Mouse (Mus musculus): ENCODE results near the gene Dbx1. TPM values are rescaled to one million over a fixed set of nuclear protein-coding genes. Genes with fewer than 3 reads are reported as not detected.

The Dbx1 gene
- polyA plus RNA-seq (2015; fragmentation: Illumina TruSeq; extraction: RNeasy Lipid Tissue Mini Kit (QIAGEN cat#74804); ENCODE audit: low read depth, low replicate concordance) = not detected

GRCm38 (mm10) chr7:49636491-49637115 is at the start of gene Dbx1:
TSS of gene Dbx1 (minus strand) at chr7:49636849.

Other genes with a start within 250 kb of the Dbx1 start
- 15.6 TPM for gene Htatip2, start 122.3 kb upstream of the Dbx1 start, polyA plus RNA-seq (2015; fragmentation: Illumina TruSeq; extraction: RNeasy Lipid Tissue Mini Kit (QIAGEN cat#74804); ENCODE audit: low read depth, low replicate concordance)
- 27.2 TPM for gene Prmt3, start 141.5 kb upstream of the Dbx1 start, polyA plus RNA-seq (2015; fragmentation: Illumina TruSeq; extraction: RNeasy Lipid Tissue Mini Kit (QIAGEN cat#74804); ENCODE audit: low read depth, low replicate concordance)

Measured in brain, adult 10 weeks (tissue).